Mouse (Mus musculus): ENCODE results near the gene Gm20547. TPM values are rescaled to one million over a fixed set of nuclear protein-coding genes. Genes with fewer than 3 reads are reported as not detected.
A peak's percentile ranks its signal among the peaks of the same experiment; 100 is the strongest.

The Gm20547 gene
- total RNA-seq, 2 experiments from 2014 or later = 0.08 TPM; not detected in 1

- no peak for DNase-seq (ENCODE audit: low spot score)
- intact Hi-C loops (cut with DNase I) = no loop called here
Observed at GRCm38 (mm10) chr17:34897373-34898159, 15.7 kb upstream of the Gm20547 start.

GRCm38 (mm10) chr17:34896366-34896765 lies 14.5 kb upstream of the Gm20547 start:
- intact Hi-C loops (cut with DNase I) = no loop called here
- DNase-seq (ENCODE audit: low spot score) = no peak

GRCm38 (mm10) chr17:34895724-34896123 lies 13.9 kb upstream of the Gm20547 start:
- intact Hi-C loops (cut with DNase I) = no loop called here
- DNase-seq (ENCODE audit: low spot score) = no peak

- intact Hi-C loops (cut with DNase I) = no loop called here
- DNase-seq (ENCODE audit: low spot score) = peak; percentile 39
Observed at GRCm38 (mm10) chr17:34894801-34895530, 13.1 kb upstream of the Gm20547 start.

GRCm38 (mm10) chr17:34894074-34894597 lies 12.3 kb upstream of the Gm20547 start:
- intact Hi-C loops (cut with DNase I) = no loop called here
- DNase-seq (ENCODE audit: low spot score) = peak; percentile 89

GRCm38 (mm10) chr17:34893072-34893824 lies 11.4 kb upstream of the Gm20547 start:
- DNase-seq (ENCODE audit: low spot score) = no peak
- intact Hi-C loops (cut with DNase I) = loop anchor here (2.0 kb wide), 1 partner anchor 38 kb away; no protein-coding TSS in a partner anchor

- DNase-seq (ENCODE audit: low spot score) = no peak
- intact Hi-C loops (cut with DNase I) = no loop called here
Observed at GRCm38 (mm10) chr17:34891377-34891776, 9.5 kb upstream of the Gm20547 start.

- no peak for DNase-seq (ENCODE audit: low spot score)
Observed at GRCm38 (mm10) chr17:34890074-34890743, 8.4 kb upstream of the Gm20547 start.

GRCm38 (mm10) chr17:34887942-34888341 lies 6.1 kb upstream of the Gm20547 start:
- intact Hi-C loops (cut with DNase I) = no loop called here
- no peak for DNase-seq (ENCODE audit: low spot score)

More at GRCm38 (mm10) chr17:34890074-34890743, 8.4 kb upstream of the Gm20547 start:
- intact Hi-C loops (cut with DNase I) = no loop called here

- DNase-seq (ENCODE audit: low spot score) = no peak
- intact Hi-C loops (cut with DNase I) = no loop called here
Observed at GRCm38 (mm10) chr17:34885615-34886014, 3.8 kb upstream of the Gm20547 start.

GRCm38 (mm10) chr17:34884704-34885103 lies 2.9 kb upstream of the Gm20547 start:
- no peak for DNase-seq (ENCODE audit: low spot score)
- intact Hi-C loops (cut with DNase I) = no loop called here

GRCm38 (mm10) chr17:34883332-34883731 lies 1.5 kb upstream of the Gm20547 start:
- DNase-seq (ENCODE audit: low spot score) = no peak
- intact Hi-C loops (cut with DNase I) = no loop called here

- intact Hi-C loops (cut with DNase I) = no loop called here
Observed at GRCm38 (mm10) chr17:34881166-34881565, 676 bp downstream of the Gm20547 start.

GRCm38 (mm10) chr17:34879336-34879879 lies 2.4 kb downstream of the Gm20547 start, which contains the start of gene Zbtb12:
TSS of gene Zbtb12 (plus strand) at chr17:34879483.
- DNase-seq (ENCODE audit: low spot score) = no peak
- intact Hi-C loops (cut with DNase I) = no loop called here

More at GRCm38 (mm10) chr17:34881166-34881565, 676 bp downstream of the Gm20547 start:
- no peak for DNase-seq (ENCODE audit: low spot score)

GRCm38 (mm10) chr17:34874321-34874720 lies 7.5 kb downstream of the Gm20547 start:
- intact Hi-C loops (cut with DNase I) = no loop called here
- no peak for DNase-seq (ENCODE audit: low spot score)

GRCm38 (mm10) chr17:34865981-34866380 lies 15.9 kb downstream of the Gm20547 start:
- intact Hi-C loops (cut with DNase I) = no loop called here
- DNase-seq (ENCODE audit: low spot score) = no peak

GRCm38 (mm10) chr17:34862416-34863081 lies 19.3 kb downstream of the Gm20547 start, which contains the start of gene Cfb:
TSS of gene Cfb (minus strand) at chr17:34862518.
- DNase-seq (ENCODE audit: low spot score) = no peak
- intact Hi-C loops (cut with DNase I) = no loop called here

GRCm38 (mm10) chr17:34861704-34862415 lies 20.0 kb downstream of the Gm20547 start:
- intact Hi-C loops (cut with DNase I) = no loop called here
- no peak for DNase-seq (ENCODE audit: low spot score)
